Mouse (Mus musculus) heart, postnatal 4 days (tissue): ENCODE measurements at regions not wholly inside any gene's neighbourhood (a gene's known extent, or its start where the extent isn't known, plus 50 kb on each side); places are given as distances from the start of the nearest gene placed in this dataset.
"Not testable (repeated sequence)": the region's sequence is repeated elsewhere in the genome, so short reads cannot be mapped to it uniquely, and the experiment has no call there.

Experiments
- DNase-seq: peaks from one replicate; pipeline ENCODE4 v3.0.0; 2021

- DNase-seq, result no peak
Measured at GRCm38 (mm10) chr14:19327321-19327720, 91.4 kb downstream of the Gm21738 start.

- DNase-seq, result no peak
Measured at GRCm38 (mm10) chr14:19311614-19312013, 107.1 kb downstream of the Gm21738 start.

- not testable (repeated sequence) for DNase-seq
Measured at GRCm38 (mm10) chr14:19302859-19303258, 115.9 kb downstream of the Gm21738 start.

- no peak for DNase-seq
Measured at GRCm38 (mm10) chr14:19279096-19279495, 139.6 kb downstream of the Gm21738 start.

GRCm38 (mm10) chr14:19277777-19278385, 140.8 kb downstream of the Gm21738 start:
- DNase-seq, result peak; percentile 72
